Mouse (Mus musculus) kidney, adult 2 months (tissue): ENCODE measurements at regions not wholly inside any gene's neighbourhood (a gene's known extent, or its start where the extent isn't known, plus 50 kb on each side); places are given as distances from the start of the nearest gene placed in this dataset.
"Not testable (repeated sequence)": the region's sequence is repeated elsewhere in the genome, so short reads cannot be mapped to it uniquely, and the experiment has no call there.

ENCODE experiments used
- CTCF ChIP-seq: fragments of 200-500 bp; conservative IDR thresholded peaks from 2 replicates; pipeline ENCODE4 v1.5.1; 2011; ENCODE audit warnings: low read depth, mild to moderate bottlenecking, control low read depth, low read length, moderate library complexity, mixed read lengths; ENCODE audit not compliant: insufficient read depth, insufficient read length
- POLR2A ChIP-seq: fragments of 200-500 bp; IDR thresholded peaks from one replicate; pipeline ENCODE4 v1.6.1; 2011; ENCODE audit warnings: low read depth, low read length, control low read depth

DNA sequence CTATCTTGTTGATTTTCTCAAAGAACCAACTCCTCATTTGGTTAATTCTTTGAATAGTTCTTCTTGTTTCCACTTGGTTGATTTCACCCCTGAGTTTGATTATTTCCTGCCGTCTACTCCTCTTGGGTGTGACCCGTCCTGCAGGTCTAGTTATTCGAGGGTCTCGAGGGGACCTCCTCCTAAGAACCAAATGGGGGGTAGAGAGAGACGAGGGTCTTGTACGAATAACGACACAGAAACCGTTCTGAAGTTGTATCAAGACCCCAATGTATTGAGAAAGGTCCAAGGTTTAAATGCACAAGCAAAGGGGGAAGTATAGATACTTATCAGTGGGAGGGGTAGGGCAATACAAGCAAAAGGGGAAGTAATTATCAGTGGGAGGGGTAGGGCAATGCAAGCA lies 252.8 kb downstream of the Adgrg6 start:
- not testable (repeated sequence) for TF ChIP-seq POLR2A, CTCF
